Mouse (Mus musculus): ENCODE measurements at regions not wholly inside any gene's neighbourhood (a gene's known extent, or its start where the extent isn't known, plus 50 kb on each side); places are given as distances from the start of the nearest gene placed in this dataset.
A peak's percentile ranks its signal among the peaks of the same experiment; 100 is the strongest.

- DNase-seq = no peak
These were observed 142.2 kb upstream of the Nr4a3 start for GRCm38 (mm10) chr4:47902749-47903148.

- DNase-seq = no peak
These were observed 132.7 kb upstream of the Nr4a3 start for GRCm38 (mm10) chr4:47912259-47912658.

- no peak for DNase-seq
These were observed 125.4 kb upstream of the Nr4a3 start for GRCm38 (mm10) chr4:47919576-47919975.

- DNase-seq = no peak
These were observed 113.5 kb upstream of the Nr4a3 start for GRCm38 (mm10) chr4:47931464-47931863.

GRCm38 (mm10) chr4:47933526-47933925 lies 111.4 kb upstream of the Nr4a3 start:
- DNase-seq = no peak

GRCm38 (mm10) chr4:47935547-47935946 lies 109.4 kb upstream of the Nr4a3 start:
- DNase-seq = no peak

GRCm38 (mm10) chr4:47936470-47937125 lies 108.4 kb upstream of the Nr4a3 start:
- no peak for DNase-seq

GRCm38 (mm10) chr4:47947869-47948573 lies 96.9 kb upstream of the Nr4a3 start:
- DNase-seq = no peak

- no peak for DNase-seq
These were observed 96.2 kb upstream of the Nr4a3 start for GRCm38 (mm10) chr4:47948789-47949188.

GRCm38 (mm10) chr4:47954576-47955305 lies 90.2 kb upstream of the Nr4a3 start:
- DNase-seq = no peak

GRCm38 (mm10) chr4:47964630-47965029 lies 80.3 kb upstream of the Nr4a3 start:
- no peak for DNase-seq

GRCm38 (mm10) chr4:47971861-47972260 lies 73.1 kb upstream of the Nr4a3 start:
- no peak for DNase-seq

GRCm38 (mm10) chr4:47979579-47980313 lies 65.2 kb upstream of the Nr4a3 start:
- DNase-seq = peak; percentile 46

Measured in right cerebral cortex, postnatal 4 days (tissue).